Mouse (Mus musculus) urinary bladder, postnatal 14 days (tissue): ENCODE results near the gene Tmem132a.

ENCODE experiments used
- DNase-seq: peaks from one replicate; pipeline ENCODE4 v3.0.0; 2021; ENCODE audit warnings: low spot score

Gene Tmem132a

GRCm38 (mm10) chr19:10878201-10878837, 8.6 kb upstream of the Tmem132a start:
- DNase-seq: no peak

GRCm38 (mm10) chr19:10871328-10871961, 1.7 kb upstream of the Tmem132a start:
- peak; percentile 54 for DNase-seq

- DNase-seq: no peak
These were observed 936 bp upstream of the Tmem132a start for GRCm38 (mm10) chr19:10870676-10871075.

- peak; percentile 78 for DNase-seq
These were observed 377 bp downstream of the Tmem132a start for GRCm38 (mm10) chr19:10869241-10869885.

- DNase-seq: no peak
These were observed 1.1 kb downstream of the Tmem132a start for GRCm38 (mm10) chr19:10868623-10869141.

- no peak for DNase-seq
These were observed 1.7 kb downstream of the Tmem132a start for GRCm38 (mm10) chr19:10867946-10868622.

- DNase-seq: no peak
These were observed 3.4 kb downstream of the Tmem132a start for GRCm38 (mm10) chr19:10866351-10866750.

GRCm38 (mm10) chr19:10860072-10860497, 9.7 kb downstream of the Tmem132a start:
- DNase-seq: no peak

- no peak for DNase-seq
These were observed 13.2 kb downstream of the Tmem132a start for GRCm38 (mm10) chr19:10856520-10856919.

- DNase-seq: no peak
These were observed 14.3 kb downstream of the Tmem132a start for GRCm38 (mm10) chr19:10855422-10855821.

- DNase-seq: no peak
These were observed 22.2 kb downstream of the Tmem132a start for GRCm38 (mm10) chr19:10847311-10848087.

GRCm38 (mm10) chr19:10846150-10846549, 23.6 kb downstream of the Tmem132a start:
- DNase-seq: no peak

GRCm38 (mm10) chr19:10845454-10845853, 24.3 kb downstream of the Tmem132a start:
- no peak for DNase-seq

- no peak for DNase-seq
These were observed 25.5 kb downstream of the Tmem132a start for GRCm38 (mm10) chr19:10844206-10844605.

GRCm38 (mm10) chr19:10842914-10843313, 26.8 kb downstream of the Tmem132a start:
- DNase-seq: no peak

- DNase-seq: no peak
These were observed 27.8 kb downstream of the Tmem132a start for GRCm38 (mm10) chr19:10841721-10842626.

GRCm38 (mm10) chr19:10839010-10839892, 30.5 kb downstream of the Tmem132a start, which contains the start of gene Slc15a3:
Slc15a3 (plus strand) TSS chr19:10839727.
- DNase-seq: no peak

GRCm38 (mm10) chr19:10835671-10836070, 34.1 kb downstream of the Tmem132a start:
- DNase-seq: no peak

GRCm38 (mm10) chr19:10833611-10834010, 36.1 kb downstream of the Tmem132a start:
- no peak for DNase-seq
